Mouse (Mus musculus) midbrain, embryonic 14.5 days (tissue): Measurements from ENCODE around the gene Ppp2r5b. TPM values are rescaled to one million over a fixed set of nuclear protein-coding genes. Genes with fewer than 3 reads are reported as not detected.

Experiments
- ATAC-seq: fragments of 200-750 bp; cut with Nextera tagmentation; 2 replicates; pipeline ENCODE4 v1.8.0; 2017; ENCODE audit warnings: moderate number of reproducible peaks, moderate library complexity; ENCODE audit not compliant: low FRiP score, low TSS enrichment
- DNase-seq: peaks from one replicate; pipeline ENCODE4 v3.0.0-alpha.2; 2015
- H3K27ac ChIP-seq: fragments of 300-500 bp; sonication (generic); replicated peaks from 2 replicates; pipeline ENCODE4 v1.5.1; 2014; ENCODE audit warnings: mild to moderate bottlenecking, low read depth, low read length, moderate library complexity
- H3K27me3 ChIP-seq: fragments of 300-500 bp; sonication (generic); 2 replicates; pipeline ENCODE4 v1.6.1; 2014; ENCODE audit warnings: low read length, control low read depth, mixed read lengths; ENCODE audit not compliant: control insufficient read depth, insufficient read depth
- H3K36me3 ChIP-seq: fragments of 300-500 bp; sonication (generic); 2 replicates; pipeline ENCODE4 v1.6.1; 2014; ENCODE audit warnings: low read length, control low read depth; ENCODE audit not compliant: control insufficient read depth, insufficient read depth
- H3K4me1 ChIP-seq: fragments of 300-500 bp; sonication (generic); 2 replicates; pipeline ENCODE4 v1.6.1; 2014; ENCODE audit warnings: mild to moderate bottlenecking, antibody characterized with exemption, low read length, control low read depth; ENCODE audit not compliant: control insufficient read depth, insufficient read depth
- H3K4me2 ChIP-seq: fragments of 300-500 bp; sonication (generic); 2 replicates; pipeline ENCODE4 v1.6.1; 2014; ENCODE audit warnings: mild to moderate bottlenecking, low read length, moderate library complexity
- H3K4me3 ChIP-seq: fragments of 300-500 bp; sonication (generic); replicated peaks from 2 replicates; pipeline ENCODE4 v1.5.1; 2014; ENCODE audit warnings: low read depth, low read length
- H3K9ac ChIP-seq: fragments of 300-500 bp; sonication (generic); replicated peaks from 2 replicates; pipeline ENCODE4 v1.6.1; 2014; ENCODE audit warnings: mild to moderate bottlenecking, low read length, moderate library complexity
- H3K9me3 ChIP-seq: fragments of 300-500 bp; sonication (generic); 2 replicates; pipeline ENCODE4 v1.6.1; 2016; ENCODE audit warnings: low read length, control low read depth, mixed read lengths; ENCODE audit not compliant: control insufficient read depth
- WGBS: fragments of 180-500 bp; shearing (Covaris S2); extraction: QIAGEN DNeasy Blood & Tissue Kit; methylation state at CpG from one replicate; pipeline ENCODE4 v1.1.7; 2014; 5-methylcytosine and 5-hydroxymethylcytosine counted together
- polyA plus RNA-seq: library from polyadenylated mRNA; unstranded; fragments of >200 nt; fragmentation: Nextera tagmentation; extraction: Ambion mirVana; gene quantifications from 2 replicates; pipeline ENCODE4 v1.2.1, GENCODE M21; 2014

Gene Ppp2r5b
- polyA plus RNA-seq, 1 experiment from 2014 or later, result 117 TPM

DNA sequence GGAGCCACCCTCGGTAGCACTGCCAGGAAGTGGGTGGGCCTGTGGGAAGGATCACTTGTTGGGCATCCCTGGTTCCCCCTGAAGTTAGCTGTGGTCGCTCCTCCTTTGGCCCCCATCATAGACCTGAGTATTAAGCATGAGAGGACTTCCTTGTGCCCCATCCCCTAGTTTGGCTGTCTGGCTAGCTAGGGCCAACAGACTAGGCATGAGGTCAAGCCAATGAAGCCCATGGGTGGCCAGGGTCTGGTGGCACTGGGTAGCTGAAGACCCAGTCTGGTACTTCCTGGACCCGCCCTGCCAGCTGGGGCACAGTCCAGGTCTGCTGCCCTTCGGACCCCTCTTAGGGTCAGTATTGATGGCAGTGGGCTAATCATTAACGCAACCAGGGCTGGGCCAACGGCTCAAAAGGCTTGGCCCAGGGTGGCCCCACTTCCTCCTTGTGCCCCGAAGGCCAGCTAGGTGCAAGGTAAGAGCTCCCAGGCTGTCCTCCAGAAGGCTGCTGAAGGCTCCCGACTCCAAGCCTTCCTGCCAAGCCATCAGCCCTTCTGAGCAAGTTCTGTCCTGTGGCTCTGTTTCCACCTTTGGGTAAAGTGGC, 27.3 kb upstream of the Ppp2r5b start:
- Histone ChIP-seq H3K4me1 (no peaks in the 10 kb centered on the region), H3K9me3 (no peaks in the 10 kb centered on the region), H3K4me3 (no peak overlapping the region), H3K4me2 (no peak overlapping the region), H3K27me3 (no peaks in the 10 kb centered on the region), H3K36me3 (peaks cover 43% of the 10 kb centered on the region), H3K27ac (no peak overlapping the region), H3K9ac (no peak overlapping the region)
- ATAC-seq (no peak), DNase-seq (no peak)
- WGBS, result 92% methylated on average over 8 of the region's 8 CpGs

DNA sequence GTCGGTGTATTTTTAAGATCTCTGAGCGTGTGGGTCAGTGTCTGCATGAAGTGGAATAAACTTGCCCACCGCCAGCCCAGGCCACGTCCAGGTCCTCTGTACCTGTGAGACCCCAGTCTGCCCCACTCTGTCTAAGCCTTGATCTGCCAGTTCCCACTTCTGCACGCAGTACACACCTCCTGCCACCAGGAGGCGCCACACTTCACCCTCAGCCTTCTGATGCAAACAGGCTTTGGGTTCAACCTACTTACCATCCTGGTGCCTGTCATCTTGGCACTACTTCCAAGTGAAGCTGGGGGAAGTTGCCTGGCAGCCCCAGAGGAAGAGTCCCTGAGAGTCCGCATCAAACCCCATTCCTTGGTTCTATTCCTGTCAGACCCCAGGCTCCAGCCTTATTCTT, 26.6 kb upstream of the Ppp2r5b start:
- no peak overlapping the region for H3K27ac ChIP-seq
- H3K9me3 ChIP-seq, result no peaks in the 10 kb centered on the region
- peaks cover 50% of the 10 kb centered on the region for H3K36me3 ChIP-seq
- H3K4me2 ChIP-seq, result no peak overlapping the region
- 59% methylated on average over 7 of the region's 7 CpGs for WGBS
- no peak overlapping the region for H3K9ac ChIP-seq
- DNase-seq (peak; percentile 68), ATAC-seq (no peak)
- no peaks in the 10 kb centered on the region for H3K27me3 ChIP-seq
- H3K4me3 ChIP-seq, result no peak overlapping the region
- no peaks in the 10 kb centered on the region for H3K4me1 ChIP-seq

DNA sequence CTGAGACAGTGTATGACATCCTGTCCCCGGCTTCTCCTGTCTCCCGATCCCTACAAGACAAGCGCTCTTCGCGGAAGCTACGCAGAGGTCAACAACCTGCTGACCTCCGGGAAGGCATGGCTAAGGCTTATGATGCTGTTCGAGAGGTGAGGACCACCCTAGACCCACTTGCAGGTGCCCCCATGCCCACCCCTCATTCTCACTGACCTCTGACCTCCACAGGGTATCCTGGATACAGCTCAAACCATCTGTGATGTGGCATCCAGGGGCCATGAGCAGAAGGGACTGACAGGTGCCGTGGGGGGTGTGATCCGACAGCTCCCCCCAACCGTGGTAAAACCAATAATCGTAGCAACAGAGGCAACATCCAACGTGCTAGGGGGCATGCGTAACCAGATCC, 25.7 kb upstream of the Ppp2r5b start:
- Histone ChIP-seq H3K27me3 (no peaks in the 10 kb centered on the region), H3K27ac (no peak overlapping the region), H3K9ac (no peak overlapping the region), H3K36me3 (peaks cover 59% of the 10 kb centered on the region), H3K4me3 (no peak overlapping the region), H3K9me3 (no peaks in the 10 kb centered on the region), H3K4me2 (no peak overlapping the region), H3K4me1 (no peaks in the 10 kb centered on the region)
- WGBS, result 92% methylated on average over 14 of the region's 14 CpGs
- ATAC-seq (no peak), DNase-seq (no peak)

DNA sequence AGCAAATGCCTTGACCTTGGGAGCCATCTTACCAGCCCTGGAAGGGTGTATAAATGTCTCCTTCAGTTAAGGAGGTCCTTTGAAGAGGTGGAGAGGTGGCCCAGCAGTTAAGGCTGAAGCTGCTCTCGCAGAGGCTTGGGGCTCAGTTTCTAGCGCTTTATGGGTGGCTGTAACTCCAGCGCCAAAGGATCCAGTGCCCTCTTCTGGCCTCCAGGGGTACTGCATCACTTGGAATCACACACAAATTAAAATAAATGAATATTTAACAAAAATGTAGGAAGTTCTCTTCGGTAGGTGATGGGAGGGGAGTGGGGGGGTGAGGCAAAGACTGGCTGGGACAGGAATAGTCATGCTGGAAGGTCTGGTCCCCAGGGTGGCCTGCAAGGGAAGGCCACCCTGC, 25.3 kb upstream of the Ppp2r5b start:
- no peak overlapping the region for H3K27ac ChIP-seq
- H3K4me2 ChIP-seq, result no peak overlapping the region
- no peak for ATAC-seq
- no peak overlapping the region for H3K4me3 ChIP-seq
- WGBS, result 80% methylated on average over 4 of the region's 4 CpGs
- no peak for DNase-seq
- H3K4me1 ChIP-seq, result no peaks in the 10 kb centered on the region
- peaks cover 63% of the 10 kb centered on the region for H3K36me3 ChIP-seq
- H3K9ac ChIP-seq, result no peak overlapping the region
- H3K27me3 ChIP-seq, result no peaks in the 10 kb centered on the region
- no peaks in the 10 kb centered on the region for H3K9me3 ChIP-seq

DNA sequence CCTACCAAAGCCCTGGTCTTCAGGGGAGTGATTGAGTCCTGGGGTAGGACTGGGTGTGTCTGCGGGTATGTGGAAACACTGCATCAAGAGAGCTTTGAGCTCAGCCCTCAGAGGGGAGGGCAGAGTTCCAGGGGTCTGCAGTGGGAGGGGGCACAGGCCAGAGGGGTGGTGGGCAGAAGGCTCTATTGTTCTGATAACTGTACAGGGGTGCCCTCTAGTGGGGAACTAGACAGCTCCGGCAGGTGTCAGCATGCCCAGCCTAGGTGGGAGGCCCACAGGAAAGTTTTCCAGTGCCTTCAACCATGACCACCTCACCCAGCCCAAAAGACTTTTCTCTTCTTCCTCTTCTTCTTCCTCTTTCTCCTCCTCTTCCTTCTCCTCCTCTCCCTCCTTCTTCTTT, 24.8 kb upstream of the Ppp2r5b start:
- ATAC-seq (no peak), DNase-seq (peak; percentile 55)
- no peak overlapping the region for H3K27ac ChIP-seq
- H3K27me3 ChIP-seq, result no peaks in the 10 kb centered on the region
- WGBS, result 62% methylated on average over 2 of the region's 2 CpGs
- no peaks in the 10 kb centered on the region for H3K4me1 ChIP-seq
- peaks cover 68% of the 10 kb centered on the region for H3K36me3 ChIP-seq
- no peak overlapping the region for H3K9ac ChIP-seq
- H3K9me3 ChIP-seq, result no peaks in the 10 kb centered on the region
- no peak overlapping the region for H3K4me2 ChIP-seq
- H3K4me3 ChIP-seq, result no peak overlapping the region

DNA sequence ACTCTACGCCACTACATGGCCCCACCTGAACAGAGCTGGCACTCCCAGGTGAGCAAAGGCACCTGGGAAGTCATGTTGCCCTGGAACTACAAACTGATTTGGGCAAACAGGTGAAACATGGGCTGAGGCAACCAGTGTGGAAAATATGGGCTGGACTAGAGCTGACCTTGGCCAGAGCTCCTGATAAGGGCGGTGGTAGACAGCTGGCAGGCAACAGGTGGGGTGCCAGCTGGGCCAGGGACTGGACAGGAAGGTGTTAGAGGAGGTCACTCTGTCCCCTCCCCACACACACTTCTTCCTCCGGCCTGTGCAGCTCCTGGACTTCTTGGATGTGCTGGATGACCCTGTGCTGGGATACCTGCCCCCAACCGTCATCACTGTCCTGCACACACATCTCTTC, 17.3 kb upstream of the Ppp2r5b start:
- no peaks in the 10 kb centered on the region for H3K27me3 ChIP-seq
- no peaks in the 10 kb centered on the region for H3K4me1 ChIP-seq
- peaks cover 87% of the 10 kb centered on the region for H3K36me3 ChIP-seq
- 96% methylated on average over 4 of the region's 4 CpGs for WGBS
- no peak overlapping the region for H3K27ac ChIP-seq
- DNase-seq (no peak), ATAC-seq (no peak)
- H3K9me3 ChIP-seq, result no peaks in the 10 kb centered on the region
- H3K9ac ChIP-seq, result no peak overlapping the region
- no peak overlapping the region for H3K4me3 ChIP-seq
- no peak overlapping the region for H3K4me2 ChIP-seq

DNA sequence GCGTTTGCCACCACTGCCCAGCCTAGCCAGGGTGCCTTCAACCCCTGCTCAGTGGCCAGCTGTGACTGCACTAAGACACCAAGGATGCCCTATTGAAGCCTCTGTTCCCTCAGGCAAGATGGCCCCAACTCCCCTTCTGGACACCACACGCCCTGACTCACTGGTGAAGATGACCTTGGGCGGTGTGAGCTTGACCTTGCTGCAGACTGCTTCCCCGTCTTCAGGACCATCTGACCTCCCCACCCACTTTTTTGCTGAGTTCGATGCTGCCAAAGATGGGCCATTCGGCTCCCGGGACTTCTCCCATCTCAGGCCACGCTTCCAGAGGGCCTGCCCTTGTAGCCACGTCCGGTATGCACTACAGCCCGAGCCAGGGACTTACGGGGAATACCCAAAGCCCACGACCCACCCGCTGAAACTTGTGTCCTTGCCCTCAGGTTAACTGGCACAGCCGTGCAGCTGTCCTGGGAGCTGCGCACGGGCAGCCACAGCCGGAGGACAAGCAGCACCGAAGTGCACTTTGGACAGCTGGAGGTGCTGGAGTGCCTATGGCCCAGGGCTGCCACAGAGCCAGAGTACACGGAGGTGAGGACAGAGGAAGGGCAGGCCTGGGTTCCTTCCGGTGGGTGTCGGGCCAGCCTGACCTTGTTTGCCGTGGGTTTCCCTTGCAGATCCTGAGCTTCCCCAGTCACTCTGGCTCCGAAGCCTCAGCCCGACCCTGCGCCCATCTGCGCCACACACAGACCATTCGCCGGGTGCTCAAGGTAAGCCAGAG, 12.0 kb upstream of the Ppp2r5b start:
- no peaks in the 10 kb centered on the region for H3K9me3 ChIP-seq
- no peak for DNase-seq
- H3K4me1 ChIP-seq, result peaks cover 4% of the 10 kb centered on the region
- no peaks in the 10 kb centered on the region for H3K27me3 ChIP-seq
- H3K9ac ChIP-seq, result no peak overlapping the region
- H3K4me2 ChIP-seq, result no peak overlapping the region
- ATAC-seq, result no peak
- 95% methylated on average over 29 of the region's 29 CpGs for WGBS
- no peak overlapping the region for H3K4me3 ChIP-seq
- H3K36me3 ChIP-seq, result peaks cover 73% of the 10 kb centered on the region
- H3K27ac ChIP-seq, result no peak overlapping the region

DNA sequence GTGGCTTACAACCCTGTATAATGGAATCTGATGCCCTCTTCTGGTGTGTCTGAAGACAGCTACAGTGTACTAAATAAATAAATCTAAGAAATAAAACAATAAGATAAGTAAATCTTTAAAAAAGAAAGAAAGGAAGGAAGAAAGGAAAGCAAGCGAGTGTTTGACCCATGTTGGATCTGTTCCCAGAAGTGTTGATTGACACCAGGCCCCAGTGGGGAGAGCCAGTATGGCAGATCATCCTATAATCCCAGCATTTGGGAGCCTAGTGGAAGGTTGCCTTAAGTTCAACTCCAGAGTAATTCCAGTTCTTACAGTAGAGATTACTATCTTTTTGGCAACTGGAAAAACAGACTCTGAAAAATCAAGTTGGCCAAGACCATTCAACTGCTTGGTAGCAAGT, 10.1 kb upstream of the Ppp2r5b start:
- H3K4me3 ChIP-seq, result no peak overlapping the region
- H3K36me3 ChIP-seq, result peaks cover 55% of the 10 kb centered on the region
- H3K27ac ChIP-seq, result no peak overlapping the region
- H3K9ac ChIP-seq, result no peak overlapping the region
- no peaks in the 10 kb centered on the region for H3K9me3 ChIP-seq
- no peak for DNase-seq
- WGBS, result 86% methylated on average over 1 of the region's 1 CpGs
- peaks cover 11% of the 10 kb centered on the region for H3K4me1 ChIP-seq
- no peak overlapping the region for H3K4me2 ChIP-seq
- ATAC-seq, result no peak
- no peaks in the 10 kb centered on the region for H3K27me3 ChIP-seq

DNA sequence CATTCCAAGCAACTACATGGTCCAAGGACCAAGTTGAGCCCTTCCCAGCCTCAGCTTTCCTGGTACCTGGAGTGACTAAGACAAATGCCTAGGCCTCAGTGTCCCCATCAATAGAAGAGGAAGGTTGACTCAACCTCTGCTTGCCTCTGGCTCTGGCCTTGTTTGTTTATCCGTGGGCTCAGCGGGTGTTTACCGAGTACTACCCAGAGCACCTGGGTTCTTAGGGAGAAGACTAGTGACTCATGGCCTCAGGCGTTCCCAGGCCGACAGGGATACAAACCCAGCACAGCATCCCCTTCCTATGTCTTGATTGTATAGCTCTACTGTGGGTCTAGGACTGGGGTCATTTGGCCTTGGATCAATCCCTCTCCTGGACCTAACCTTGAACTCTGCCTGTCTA, 7.6 kb upstream of the Ppp2r5b start:
- no peak overlapping the region for H3K4me3 ChIP-seq
- H3K4me2 ChIP-seq, result no peak overlapping the region
- H3K36me3 ChIP-seq, result peaks cover 40% of the 10 kb centered on the region
- no peaks in the 10 kb centered on the region for H3K27me3 ChIP-seq
- ATAC-seq (no peak), DNase-seq (no peak)
- 80% methylated on average over 5 of the region's 5 CpGs for WGBS
- H3K27ac ChIP-seq, result no peak overlapping the region
- no peaks in the 10 kb centered on the region for H3K9me3 ChIP-seq
- peaks cover 11% of the 10 kb centered on the region for H3K4me1 ChIP-seq
- H3K9ac ChIP-seq, result no peak overlapping the region
